Mouse (Mus musculus): ENCODE measurements around the gene Hist1h1b. TPM values are rescaled to one million over a fixed set of nuclear protein-coding genes. Genes with fewer than 3 reads are reported as not detected.
"Not testable (repeated sequence)": the region's sequence is repeated elsewhere in the genome, so short reads cannot be mapped to it uniquely, and the experiment has no call there.

Gene Hist1h1b
- polyA plus RNA-seq (2015; fragmentation: Nextera tagmentation; extraction: Ambion mirVana), result 17.4 and 17.8 TPM in 2 replicates

- peak within 1 kb of the TSS; percentile 69 for H3K4me3 ChIP-seq (ENCODE audit: low read length)
- H3K9me3 ChIP-seq (ENCODE audit: low read length), result no peaks in the 10 kb centered on the region
- ATAC-seq (ENCODE audit: low FRiP score, low TSS enrichment), result peak; percentile 67
- WGBS, result under 1% methylated on average over 44 of the region's 44 CpGs
- H3K4me2 ChIP-seq (replicated peaks; ENCODE audit: low read depth, low read length), result peak within 1 kb of the TSS; percentile 73
- H3K4me1 ChIP-seq (ENCODE audit: insufficient read depth, low read length), result peaks cover 36% of the 10 kb centered on the region
- H3K27me3 ChIP-seq (ENCODE audit: insufficient read depth, low read length), result no peaks in the 10 kb centered on the region
- peak within 1 kb of the TSS; percentile 94 for H3K9ac ChIP-seq (replicated peaks; ENCODE audit: low read length)
- H3K36me3 ChIP-seq (ENCODE audit: insufficient read depth, low read length), result no peaks in the 10 kb centered on the region
- H3K27ac ChIP-seq (ENCODE audit: low read length), result peak within 1 kb of the TSS; percentile 98
These were observed at the start of gene Hist1h1b for GRCm38 (mm10) chr13:21779767-21780731. Gene Hist1h1b (minus strand): TSS chr13:21780625.

- no peak overlapping the region for H3K4me3 ChIP-seq (ENCODE audit: low read length)
- no peak overlapping the region for H3K9ac ChIP-seq (replicated peaks; ENCODE audit: low read length)
- no peaks in the 10 kb centered on the region for H3K4me1 ChIP-seq (ENCODE audit: insufficient read depth, low read length)
- ATAC-seq (ENCODE audit: low FRiP score, low TSS enrichment), result no peak
- H3K27ac ChIP-seq (ENCODE audit: low read length), result no peak overlapping the region
- no peaks in the 10 kb centered on the region for H3K27me3 ChIP-seq (ENCODE audit: insufficient read depth, low read length)
- H3K36me3 ChIP-seq (ENCODE audit: insufficient read depth, low read length), result no peaks in the 10 kb centered on the region
- no peaks in the 10 kb centered on the region for H3K9me3 ChIP-seq (ENCODE audit: low read length)
- H3K4me2 ChIP-seq (replicated peaks; ENCODE audit: low read depth, low read length), result no peak overlapping the region
- WGBS, result 85% methylated on average over 3 of the region's 3 CpGs
These were observed 48.1 kb upstream of the Hist1h1b start for GRCm38 (mm10) chr13:21828511-21828910.

GRCm38 (mm10) chr13:21820082-21820890, 39.9 kb upstream of the Hist1h1b start:
- H3K4me1 ChIP-seq (ENCODE audit: insufficient read depth, low read length); H3K9me3 ChIP-seq (ENCODE audit: low read length); H3K4me3 ChIP-seq (ENCODE audit: low read length); H3K4me2 ChIP-seq (replicated peaks; ENCODE audit: low read depth, low read length); ATAC-seq (ENCODE audit: low FRiP score, low TSS enrichment); H3K27ac ChIP-seq (ENCODE audit: low read length); H3K27me3 ChIP-seq (ENCODE audit: insufficient read depth, low read length); H3K9ac ChIP-seq (replicated peaks; ENCODE audit: low read length); H3K36me3 ChIP-seq (ENCODE audit: insufficient read depth, low read length): not testable (repeated sequence)
- WGBS, result 73% methylated on average over 6 of the region's 16 CpGs

GRCm38 (mm10) chr13:21812092-21812491, 31.7 kb upstream of the Hist1h1b start:
- not testable (repeated sequence) for H3K4me1 ChIP-seq (ENCODE audit: insufficient read depth, low read length); H3K36me3 ChIP-seq (ENCODE audit: insufficient read depth, low read length); H3K27me3 ChIP-seq (ENCODE audit: insufficient read depth, low read length)

GRCm38 (mm10) chr13:21811539-21811938, 31.1 kb upstream of the Hist1h1b start, which contains the start of gene Hist1h4m:
Gene Hist1h4m (plus strand): TSS chr13:21811746.
- peak; percentile 63; the same call in 1 of the 2 replicates for ATAC-seq (ENCODE audit: low FRiP score, low TSS enrichment)
- Histone ChIP-seq H3K4me2 (replicated peaks; ENCODE audit: low read depth, low read length) (peak within 1 kb of the TSS; percentile 42), H3K4me3 (ENCODE audit: low read length) (peak within 1 kb of the TSS; percentile 20; the same call in 1 of the 2 replicates)
- not testable (repeated sequence) for H3K9ac ChIP-seq (replicated peaks; ENCODE audit: low read length); H3K27ac ChIP-seq (ENCODE audit: low read length); H3K36me3 ChIP-seq (ENCODE audit: insufficient read depth, low read length); H3K9me3 ChIP-seq (ENCODE audit: low read length); H3K27me3 ChIP-seq (ENCODE audit: insufficient read depth, low read length); H3K4me1 ChIP-seq (ENCODE audit: insufficient read depth, low read length)
- no CpG with 5 or more reads among the region's 24 CpGs for WGBS

More at GRCm38 (mm10) chr13:21812092-21812491, 31.7 kb upstream of the Hist1h1b start:
- not testable (repeated sequence) for H3K9me3 ChIP-seq (ENCODE audit: low read length); H3K9ac ChIP-seq (replicated peaks; ENCODE audit: low read length); H3K27ac ChIP-seq (ENCODE audit: low read length)
- 0% methylated on average over 12 of the region's 14 CpGs for WGBS
- H3K4me3 ChIP-seq (ENCODE audit: low read length), result peak overlapping the region; percentile 20; the same call in 1 of the 2 replicates
- peak; percentile 52; the same call in 1 of the 2 replicates for ATAC-seq (ENCODE audit: low FRiP score, low TSS enrichment)
- H3K4me2 ChIP-seq (replicated peaks; ENCODE audit: low read depth, low read length), result peak overlapping the region; percentile 42

GRCm38 (mm10) chr13:21811074-21811473, 30.6 kb upstream of the Hist1h1b start:
- not testable (repeated sequence) for H3K4me2 ChIP-seq (replicated peaks; ENCODE audit: low read depth, low read length); H3K4me3 ChIP-seq (ENCODE audit: low read length); H3K27me3 ChIP-seq (ENCODE audit: insufficient read depth, low read length); H3K27ac ChIP-seq (ENCODE audit: low read length); H3K36me3 ChIP-seq (ENCODE audit: insufficient read depth, low read length); H3K9me3 ChIP-seq (ENCODE audit: low read length); H3K4me1 ChIP-seq (ENCODE audit: insufficient read depth, low read length); H3K9ac ChIP-seq (replicated peaks; ENCODE audit: low read length)
- peak; percentile 50; the same call in 1 of the 2 replicates for ATAC-seq (ENCODE audit: low FRiP score, low TSS enrichment)
- no CpG with 5 or more reads among the region's 8 CpGs for WGBS

GRCm38 (mm10) chr13:21810073-21810472, 29.6 kb upstream of the Hist1h1b start, which contains the start of the genes Hist1h2bq and Hist1h2ao:
Gene Hist1h2bq (minus strand): TSS chr13:21810197.
Gene Hist1h2ao (plus strand): TSS chr13:21810465.
- ATAC-seq (ENCODE audit: low FRiP score, low TSS enrichment), result peak; percentile 98
- not testable (repeated sequence) for H3K4me3 ChIP-seq (ENCODE audit: low read length)
- no CpG with 5 or more reads among the region's 23 CpGs for WGBS

GRCm38 (mm10) chr13:21803058-21803457, 22.6 kb upstream of the Hist1h1b start:
- not testable (repeated sequence) for H3K4me1 ChIP-seq (ENCODE audit: insufficient read depth, low read length); H3K27ac ChIP-seq (ENCODE audit: low read length); H3K4me3 ChIP-seq (ENCODE audit: low read length); H3K9ac ChIP-seq (replicated peaks; ENCODE audit: low read length); H3K36me3 ChIP-seq (ENCODE audit: insufficient read depth, low read length); H3K4me2 ChIP-seq (replicated peaks; ENCODE audit: low read depth, low read length); H3K9me3 ChIP-seq (ENCODE audit: low read length); H3K27me3 ChIP-seq (ENCODE audit: insufficient read depth, low read length)
- ATAC-seq (ENCODE audit: low FRiP score, low TSS enrichment), result peak; percentile 79
- WGBS, result no CpG with 5 or more reads among the region's 4 CpGs

More at GRCm38 (mm10) chr13:21810073-21810472, 29.6 kb upstream of the Hist1h1b start, which contains the start of the genes Hist1h2bq and Hist1h2ao:
- not testable (repeated sequence) for H3K4me1 ChIP-seq (ENCODE audit: insufficient read depth, low read length); H3K27me3 ChIP-seq (ENCODE audit: insufficient read depth, low read length); H3K4me2 ChIP-seq (replicated peaks; ENCODE audit: low read depth, low read length); H3K36me3 ChIP-seq (ENCODE audit: insufficient read depth, low read length); H3K9ac ChIP-seq (replicated peaks; ENCODE audit: low read length); H3K27ac ChIP-seq (ENCODE audit: low read length); H3K9me3 ChIP-seq (ENCODE audit: low read length)

GRCm38 (mm10) chr13:21797163-21797562, 16.7 kb upstream of the Hist1h1b start:
- ATAC-seq (ENCODE audit: low FRiP score, low TSS enrichment); H3K4me3 ChIP-seq (ENCODE audit: low read length); H3K4me2 ChIP-seq (replicated peaks; ENCODE audit: low read depth, low read length); H3K27ac ChIP-seq (ENCODE audit: low read length); H3K9me3 ChIP-seq (ENCODE audit: low read length); H3K36me3 ChIP-seq (ENCODE audit: insufficient read depth, low read length); H3K27me3 ChIP-seq (ENCODE audit: insufficient read depth, low read length); H3K9ac ChIP-seq (replicated peaks; ENCODE audit: low read length); H3K4me1 ChIP-seq (ENCODE audit: insufficient read depth, low read length): not testable (repeated sequence)

Measured in kidney, embryonic 16.5 days (tissue).